Mouse (Mus musculus): ENCODE data around the gene Ushbp1. TPM values are rescaled to one million over a fixed set of nuclear protein-coding genes. Genes with fewer than 3 reads are reported as not detected.

Gene Ushbp1
- 1.1 and 1.4 TPM in 2 replicates for polyA plus RNA-seq (2021; fragmentation: Nextera tagmentation)
- long read RNA-seq, experiment 1 = 0 reads
- long read RNA-seq, experiment 2, transcript Ushbp1-201 (13 exons, 2,438 nt) = major isoform, 6 of 17 reads
- long read RNA-seq, experiment 2, partial matches to known transcripts = 3 of 17 reads
- long read RNA-seq, experiment 2, other reads (novel, unspliced or antisense) = 8 of 17 reads

DNA sequence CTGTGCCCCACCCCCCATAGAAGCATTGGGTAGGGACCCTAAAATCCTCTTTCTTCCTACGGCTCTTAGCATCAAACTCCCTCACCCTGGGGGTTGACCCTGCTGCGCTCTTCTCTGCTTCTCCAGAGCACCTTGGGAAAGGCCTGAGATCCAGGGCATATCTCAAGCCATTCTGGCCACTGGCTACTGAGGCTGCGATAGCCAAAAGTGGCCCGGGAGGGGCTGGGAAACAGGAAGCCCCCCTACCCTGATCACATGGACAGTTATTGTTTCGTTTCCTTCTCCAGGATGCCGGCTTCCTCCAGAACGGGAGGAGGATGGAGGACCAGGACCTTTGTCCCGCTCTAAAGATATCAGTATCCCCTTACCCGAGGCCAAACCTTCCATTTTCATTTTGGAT lies at the start of gene Ushbp1:
Ushbp1 (minus strand) TSS at position 174 of the 400 bp plus-strand sequence.

DNA sequence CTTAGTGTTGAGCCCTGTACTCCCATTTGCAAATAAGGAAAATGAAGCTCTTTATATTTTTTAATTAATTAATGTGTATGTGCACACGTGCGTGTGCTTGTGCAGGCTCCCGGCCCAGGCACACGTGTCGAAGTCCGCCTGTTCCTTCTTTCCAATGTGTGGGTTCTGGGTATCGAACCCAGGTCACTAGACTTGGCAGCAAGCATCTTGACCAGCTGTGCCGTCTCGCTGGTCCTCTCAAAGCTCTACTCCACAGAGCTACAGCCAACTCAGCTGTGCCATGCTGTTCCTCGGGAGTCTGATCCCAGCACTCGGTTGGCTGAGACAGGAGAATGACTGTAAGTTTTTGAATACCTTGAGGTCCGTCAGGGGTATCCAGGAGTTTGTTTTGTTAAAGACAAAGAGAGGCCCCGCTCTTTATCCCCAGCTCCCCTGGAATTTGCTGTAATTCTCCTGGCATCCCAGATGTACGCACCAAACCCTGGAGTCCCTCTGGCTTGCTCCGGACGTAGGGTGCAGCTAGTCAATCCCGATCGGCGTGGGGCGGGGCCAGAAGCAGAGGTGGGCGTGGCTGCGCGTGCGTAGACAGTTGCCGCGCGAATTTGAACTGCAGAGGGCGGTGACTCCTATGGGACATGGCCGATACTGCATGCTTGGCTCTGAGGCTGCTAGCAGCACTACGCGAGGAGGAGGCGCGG lies 9.9 kb upstream of the Ushbp1 start, which contains the start of gene Ankle1:
Ankle1 (plus strand) TSS at position 610 of the 698 bp plus-strand sequence.

DNA sequence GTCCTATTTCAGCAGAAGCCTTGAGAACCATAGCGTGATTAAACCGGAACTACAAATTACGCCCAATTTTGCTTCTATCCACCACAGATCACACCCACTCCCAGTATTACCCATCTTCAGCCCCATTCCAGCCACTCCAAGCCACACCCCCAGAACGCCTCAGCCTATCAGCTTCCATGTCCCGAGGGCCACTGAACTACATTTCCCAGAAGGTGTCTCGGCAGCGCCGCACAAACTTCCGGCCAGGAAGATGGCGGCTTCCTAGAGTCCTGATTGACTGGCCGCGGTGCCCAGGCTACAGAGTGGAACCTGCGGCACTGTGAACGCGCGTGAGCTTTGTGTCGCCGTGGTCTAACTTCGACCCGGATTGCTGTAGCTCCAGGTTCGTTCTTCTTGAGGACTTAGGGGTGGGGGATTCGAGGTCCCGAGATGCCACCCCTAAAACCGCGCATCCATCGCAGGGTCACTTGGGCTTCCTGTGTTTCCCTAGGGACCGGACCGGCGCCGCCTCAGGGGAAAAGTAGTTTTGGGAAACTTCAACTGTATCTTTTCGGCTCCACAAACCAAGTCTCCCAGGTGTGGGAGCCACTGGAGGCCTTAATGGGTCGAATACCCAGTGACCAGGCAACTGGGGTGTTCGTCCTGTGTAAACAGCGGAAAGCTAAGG lies 1.2 kb upstream of the Ushbp1 start, which contains the start of gene Babam1:
Babam1 (plus strand) TSS at position 223 of the 667 bp plus-strand sequence.

DNA sequence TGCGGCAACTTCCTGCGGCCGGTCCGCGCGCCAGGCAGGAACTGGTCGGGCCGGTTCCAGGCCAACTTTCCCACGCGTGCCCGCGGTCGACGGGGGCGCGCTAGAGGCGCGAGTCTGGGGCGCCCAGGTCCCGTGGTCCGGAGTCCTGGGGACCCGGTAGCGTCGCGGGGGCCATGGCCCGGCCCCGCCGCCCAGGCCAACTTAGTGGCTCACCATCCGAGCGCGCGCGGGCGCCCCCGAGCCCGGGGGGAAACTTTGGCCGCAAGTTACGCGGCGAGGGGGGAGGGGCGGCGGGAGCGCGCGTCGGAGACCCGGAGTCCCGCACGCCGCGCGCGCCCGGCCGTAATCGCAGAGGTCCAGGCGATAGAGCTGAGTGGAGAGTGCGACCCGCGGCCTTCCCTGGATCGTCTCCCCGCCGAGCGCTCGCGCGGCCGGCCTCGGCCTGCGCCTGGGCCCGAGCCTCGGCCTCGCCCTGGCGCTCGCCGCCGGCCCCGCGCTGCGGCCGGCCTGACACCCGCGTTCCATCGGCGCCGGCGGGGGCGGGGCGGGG lies 14.1 kb downstream of the Ushbp1 start, which contains the start of gene Nr2f6:
Nr2f6 (minus strand) TSS at position 540 of the 550 bp plus-strand sequence.

DNA sequence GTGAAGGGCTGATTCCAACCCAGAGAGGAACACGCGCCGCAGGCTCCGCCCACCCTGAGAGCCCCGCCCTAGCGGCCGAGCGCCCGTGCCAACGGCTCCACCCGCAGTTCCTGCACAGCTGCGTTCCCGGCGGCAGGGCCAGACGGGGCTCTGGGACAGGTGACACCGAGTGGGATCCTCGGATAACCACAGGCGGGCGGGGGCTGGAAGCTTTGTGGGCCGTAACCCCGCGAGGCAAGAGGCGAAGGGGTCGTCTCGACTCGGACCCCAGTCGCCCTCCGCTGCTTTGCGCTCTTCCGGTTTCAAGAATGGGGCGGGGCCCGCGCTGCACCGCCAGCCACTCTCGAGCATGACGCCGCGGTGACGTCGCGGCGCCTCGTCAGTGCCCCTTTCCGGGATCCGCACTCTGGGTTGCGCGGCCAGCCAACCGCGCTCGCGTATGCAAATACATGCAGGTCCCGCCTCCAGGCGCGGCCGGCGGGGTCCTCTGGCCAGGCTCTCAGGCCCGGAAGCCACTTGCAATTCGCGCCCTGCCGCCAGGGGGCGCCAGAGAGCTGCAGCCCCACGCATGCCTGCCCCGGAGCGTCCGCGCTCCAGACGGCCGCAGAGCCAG lies 24.3 kb downstream of the Ushbp1 start, which contains the start of gene Ocel1:
Ocel1 (plus strand) TSS at position 63 of the 613 bp plus-strand sequence.

DNA sequence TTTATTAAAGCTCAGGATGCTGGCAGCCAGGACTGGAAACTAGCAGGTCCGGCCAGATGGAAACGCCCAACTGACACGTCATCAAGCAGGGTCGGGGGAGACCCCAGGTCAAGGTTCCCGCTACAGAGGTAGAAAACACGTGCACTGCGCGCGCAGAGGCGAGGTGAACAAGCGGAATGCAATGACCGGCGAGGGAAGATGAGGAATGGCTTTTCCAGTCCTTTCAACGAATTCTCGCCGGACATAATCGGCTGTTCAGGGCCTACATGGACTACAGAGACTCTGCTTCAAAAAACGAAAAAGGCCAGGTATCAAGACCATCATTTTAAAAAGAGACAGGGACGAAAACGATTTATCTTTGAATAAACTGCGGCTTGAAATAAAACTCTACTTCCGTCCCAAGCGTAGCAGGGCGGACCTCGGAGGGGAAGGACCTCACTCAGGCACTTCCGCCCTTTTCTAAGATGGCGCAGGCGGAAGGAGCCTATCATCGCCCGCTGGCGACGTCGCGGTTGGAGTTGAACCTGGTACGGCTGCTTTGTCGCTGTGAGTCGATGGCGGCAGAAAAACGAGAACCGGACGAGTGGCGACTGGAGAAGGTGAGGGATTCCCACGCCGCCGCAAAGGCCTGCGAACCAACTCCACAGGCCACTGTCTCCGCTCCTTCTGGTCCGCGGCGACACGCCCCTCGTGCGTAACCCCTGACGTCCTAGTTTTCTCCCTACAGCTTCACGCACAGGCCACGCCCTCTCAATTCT lies 28.7 kb downstream of the Ushbp1 start, which contains the start of gene Use1:
Use1 (plus strand) TSS at position 78 of the 758 bp plus-strand sequence.

Other genes with a start within 250 kb of the Ushbp1 start
- 1.1 and 1.3 TPM in 2 replicates for gene Myo9b, start 123.1 kb downstream of the Ushbp1 start, polyA plus RNA-seq (2021; fragmentation: Nextera tagmentation)
- 9.4 and 10.6 TPM in 2 replicates for gene Haus8, start 122.9 kb downstream of the Ushbp1 start, polyA plus RNA-seq (2021; fragmentation: Nextera tagmentation)
- 177 and 192 TPM in 2 replicates for gene Use1, start 29.0 kb downstream of the Ushbp1 start, polyA plus RNA-seq (2021; fragmentation: Nextera tagmentation)
- 5.5 and 7.3 TPM in 2 replicates for gene Ocel1, start 24.5 kb downstream of the Ushbp1 start, polyA plus RNA-seq (2021; fragmentation: Nextera tagmentation)
- gene Nr2f6, start 13.8 kb downstream of the Ushbp1 start, polyA plus RNA-seq (2021; fragmentation: Nextera tagmentation) = 8.2 and 8.7 TPM in 2 replicates
- gene Babam1, start 1.1 kb upstream of the Ushbp1 start, polyA plus RNA-seq (2021; fragmentation: Nextera tagmentation) = 97.3 and 98.5 TPM in 2 replicates
- gene Ankle1, start 10.2 kb upstream of the Ushbp1 start, polyA plus RNA-seq (2021; fragmentation: Nextera tagmentation) = 0.11 and 0.13 TPM in 2 replicates
- 357 and 444 TPM in 2 replicates for gene Abhd8, start 67.9 kb upstream of the Ushbp1 start, polyA plus RNA-seq (2021; fragmentation: Nextera tagmentation)
- 126 and 129 TPM in 2 replicates for gene Mrpl34, start 69.2 kb upstream of the Ushbp1 start, polyA plus RNA-seq (2021; fragmentation: Nextera tagmentation)
- gene Dda1, start 73.4 kb upstream of the Ushbp1 start, polyA plus RNA-seq (2021; fragmentation: Nextera tagmentation) = 152 and 163 TPM in 2 replicates
- 0.48 and 0.65 TPM in 2 replicates for gene Ano8, start 90.2 kb upstream of the Ushbp1 start, polyA plus RNA-seq (2021; fragmentation: Nextera tagmentation)
- 7.7 and 8.2 TPM in 2 replicates for gene Gtpbp3, start 92.3 kb upstream of the Ushbp1 start, polyA plus RNA-seq (2021; fragmentation: Nextera tagmentation)
- 6.2 and 6.3 TPM in 2 replicates for gene Plvap, start 116.0 kb upstream of the Ushbp1 start, polyA plus RNA-seq (2021; fragmentation: Nextera tagmentation)
- gene Ccdc194, start 129.9 kb upstream of the Ushbp1 start, polyA plus RNA-seq (2021; fragmentation: Nextera tagmentation) = not detected in 2 replicates
- 5.2 and 15.7 TPM in 2 replicates for gene Bst2, start 141.7 kb upstream of the Ushbp1 start, polyA plus RNA-seq (2021; fragmentation: Nextera tagmentation)
- gene Mvb12a, start 147.1 kb upstream of the Ushbp1 start, polyA plus RNA-seq (2021; fragmentation: Nextera tagmentation) = 45.5 and 46.4 TPM in 2 replicates
- gene Tmem221, start 163.1 kb upstream of the Ushbp1 start, polyA plus RNA-seq (2021; fragmentation: Nextera tagmentation) = 0.19 and 0.54 TPM in 2 replicates
- 0.25 and 0.43 TPM in 2 replicates for gene Nxnl1, start 170.8 kb upstream of the Ushbp1 start, polyA plus RNA-seq (2021; fragmentation: Nextera tagmentation)
- gene Slc27a1, start 173.1 kb upstream of the Ushbp1 start, polyA plus RNA-seq (2021; fragmentation: Nextera tagmentation) = 95.1 and 114 TPM in 2 replicates
- 110 and 114 TPM in 2 replicates for gene Pgls, start 196.4 kb upstream of the Ushbp1 start, polyA plus RNA-seq (2021; fragmentation: Nextera tagmentation)
- gene Fam129c, start 201.8 kb upstream of the Ushbp1 start, polyA plus RNA-seq (2021; fragmentation: Nextera tagmentation) = 0.53 and 0.59 TPM in 2 replicates
- 18.9 and 19.6 TPM in 2 replicates for gene Colgalt1, start 215.2 kb upstream of the Ushbp1 start, polyA plus RNA-seq (2021; fragmentation: Nextera tagmentation)